Mouse (Mus musculus) intestine, postnatal 0 days (tissue): ENCODE measurements around the gene Rab11fip3. TPM values are rescaled to one million over a fixed set of nuclear protein-coding genes. Genes with fewer than 3 reads are reported as not detected.

ENCODE experiments used
- ATAC-seq: fragments of 200-750 bp; cut with Nextera tagmentation; 2 replicates; pipeline ENCODE4 v1.8.0; 2017; ENCODE audit warnings: mild to moderate bottlenecking, moderate TSS enrichment, moderate library complexity
- H3K27ac ChIP-seq: fragments of 300-500 bp; sonication (generic); 2 replicates; pipeline ENCODE4 v1.5.1; 2014; ENCODE audit warnings: mild to moderate bottlenecking, low read depth, low read length, moderate library complexity
- H3K27me3 ChIP-seq: fragments of 300-500 bp; sonication (generic); replicated peaks from 2 replicates; pipeline ENCODE4 v1.6.1; 2014; ENCODE audit warnings: low read length, mixed read lengths; ENCODE audit not compliant: control insufficient read depth, insufficient read depth
- H3K36me3 ChIP-seq: fragments of 300-500 bp; sonication (generic); 2 replicates; pipeline ENCODE4 v1.6.1; 2014; ENCODE audit warnings: mild to moderate bottlenecking, moderate library complexity; ENCODE audit not compliant: control insufficient read depth, insufficient read depth
- H3K4me1 ChIP-seq: fragments of 300-500 bp; sonication (generic); replicated peaks from 2 replicates; pipeline ENCODE4 v1.6.1; 2014; ENCODE audit warnings: antibody characterized with exemption, low read length, mixed read lengths; ENCODE audit not compliant: control insufficient read depth, insufficient read depth
- H3K4me2 ChIP-seq: fragments of 300-500 bp; sonication (generic); replicated peaks from 2 replicates; pipeline ENCODE4 v1.6.1; 2014; ENCODE audit warnings: low read depth, mild to moderate bottlenecking, moderate library complexity
- H3K4me3 ChIP-seq: fragments of 300-500 bp; sonication (generic); 2 replicates; pipeline ENCODE4 v1.5.1; 2014; ENCODE audit warnings: low read depth, low read length
- H3K9ac ChIP-seq: fragments of 300-500 bp; sonication (generic); 2 replicates; pipeline ENCODE4 v1.6.1; 2014; ENCODE audit warnings: mild to moderate bottlenecking, low read depth, low read length
- H3K9me3 ChIP-seq: fragments of 300-500 bp; sonication (generic); 2 replicates; pipeline ENCODE4 v1.6.1; 2016; ENCODE audit warnings: mixed run types; ENCODE audit not compliant: control insufficient read depth
- CTCF ChIP-seq: sonication (generic); IDR thresholded peaks from 2 replicates; pipeline ENCODE4 v1.5.1; 2016; ENCODE audit warnings: low read depth, mild to moderate bottlenecking, control low read depth, antibody characterized with exemption, moderate library complexity
- WGBS: fragments of 180-500 bp; shearing (Covaris S2); extraction: QIAGEN DNeasy Blood & Tissue Kit; methylation state at CpG from one replicate; pipeline ENCODE4 v1.1.7; 2014; 5-methylcytosine and 5-hydroxymethylcytosine counted together
- polyA plus RNA-seq: library from polyadenylated mRNA; unstranded; fragments of >200 nt; fragmentation: Nextera tagmentation; extraction: Ambion mirVana; gene quantifications from 2 replicates; pipeline ENCODE4 v1.2.1, GENCODE M21; 2015

The Rab11fip3 gene
- polyA plus RNA-seq, 1 experiment from 2014 or later = 32.3 TPM

DNA sequence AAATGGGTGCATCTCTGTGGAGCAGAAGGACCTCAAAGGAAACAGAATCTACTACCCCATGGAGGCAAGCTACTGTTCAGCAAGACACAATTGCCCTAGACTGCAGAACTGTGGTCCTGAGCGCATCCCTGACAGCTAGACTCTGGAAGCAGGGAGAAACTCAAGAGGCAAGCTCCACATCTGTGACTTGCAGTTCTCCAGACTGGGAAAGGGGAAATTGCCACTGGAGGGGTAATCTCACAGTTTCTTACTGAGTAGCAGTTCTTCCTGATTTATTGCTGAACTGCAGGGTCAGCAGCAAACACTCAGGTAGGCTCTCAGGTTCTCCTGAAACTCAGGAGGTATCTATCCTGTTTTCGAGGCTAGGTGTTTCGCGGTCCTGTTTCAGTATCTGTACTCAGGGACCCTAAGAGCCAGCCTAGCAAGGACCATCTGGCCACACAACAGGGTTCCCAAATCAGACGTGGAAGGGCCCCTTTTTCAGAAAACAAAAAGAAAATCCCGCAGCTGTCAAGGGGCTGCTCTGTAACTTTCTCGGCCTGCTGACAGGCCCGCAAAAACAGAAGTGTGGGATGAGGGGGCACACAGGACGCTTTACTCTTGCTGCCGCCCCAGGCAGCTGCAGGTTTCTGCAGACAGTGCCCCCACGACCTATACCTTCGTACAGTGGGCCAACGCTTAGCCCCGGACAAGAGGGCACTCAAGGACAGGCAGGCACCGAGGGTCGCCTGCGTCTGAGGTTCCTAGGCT lies 84.6 kb downstream of the Rab11fip3 start:
- H3K4me2 ChIP-seq = peak overlapping the region; percentile 90
- no peak for ATAC-seq
- peak overlapping the region; percentile 91 for H3K27ac ChIP-seq
- peaks cover 9% of the 10 kb centered on the region; the same call in 1 of the 2 replicates for H3K4me1 ChIP-seq
- H3K9me3 ChIP-seq = no peaks in the 10 kb centered on the region
- peak overlapping the region; percentile 87 for H3K4me3 ChIP-seq
- H3K27me3 ChIP-seq = no peaks in the 10 kb centered on the region
- peak overlapping the region; percentile 90 for H3K9ac ChIP-seq
- 8% methylated on average over 17 of the region's 17 CpGs for WGBS
- H3K36me3 ChIP-seq = peaks cover 11% of the 10 kb centered on the region; the same call in 1 of the 2 replicates
- no peak for TF ChIP-seq CTCF

DNA sequence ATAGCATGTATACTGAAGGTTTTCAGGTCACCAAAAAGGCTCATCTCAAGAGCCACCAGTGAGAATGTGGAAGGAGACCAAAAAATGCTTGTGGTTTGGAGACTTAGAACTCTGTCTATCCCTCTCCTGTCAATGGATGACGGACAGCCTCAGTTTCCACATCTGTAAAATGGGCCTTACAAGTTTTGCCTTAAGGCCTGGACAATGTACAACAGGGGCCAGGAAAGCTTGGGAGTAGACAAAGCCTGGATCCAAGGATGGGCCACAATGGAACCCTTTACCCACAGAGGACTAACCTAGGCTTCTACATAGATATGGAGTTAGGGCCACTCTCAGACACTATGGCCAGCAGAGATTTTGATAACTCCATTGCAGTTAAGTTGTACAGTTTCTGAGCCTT lies 85.3 kb downstream of the Rab11fip3 start:
- H3K4me2 ChIP-seq = peak overlapping the region; percentile 90
- peak overlapping the region; percentile 91; the same call in 1 of the 2 replicates for H3K27ac ChIP-seq
- peak overlapping the region; percentile 87; the same call in 1 of the 2 replicates for H3K4me3 ChIP-seq
- 94% methylated on average over 1 of the region's 1 CpGs for WGBS
- no peak overlapping the region; the same call in 1 of the 2 replicates for H3K9ac ChIP-seq
- no peaks in the 10 kb centered on the region for H3K9me3 ChIP-seq
- peaks cover 5% of the 10 kb centered on the region; the same call in 1 of the 2 replicates for H3K36me3 ChIP-seq
- TF ChIP-seq CTCF = no peak
- no peaks in the 10 kb centered on the region for H3K27me3 ChIP-seq
- ATAC-seq = no peak
- H3K4me1 ChIP-seq = peaks cover 14% of the 10 kb centered on the region; the same call in 1 of the 2 replicates

DNA sequence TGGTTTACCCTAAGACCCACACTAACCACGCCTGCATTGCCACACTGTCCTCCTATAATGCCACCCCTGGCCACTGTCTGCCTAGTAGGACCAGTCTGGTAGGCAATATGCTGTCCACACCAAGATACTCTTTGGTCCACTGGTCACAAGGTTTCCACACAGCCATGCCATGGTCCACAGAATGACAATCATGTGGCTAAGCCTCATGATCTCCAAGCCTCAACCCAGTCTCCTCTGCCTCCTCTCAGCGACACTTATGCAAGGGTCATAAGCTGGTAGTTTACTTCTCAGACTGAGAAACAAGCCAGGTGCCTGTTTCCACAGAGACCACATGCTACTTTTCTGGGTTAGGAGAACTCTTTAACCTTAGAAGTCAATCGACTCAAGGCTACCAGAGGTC lies 86.4 kb downstream of the Rab11fip3 start:
- ATAC-seq = peak; percentile 10; the same call in 1 of the 2 replicates
- 64% methylated on average over 3 of the region's 3 CpGs for WGBS
- H3K4me2 ChIP-seq = no peak overlapping the region
- no peaks in the 10 kb centered on the region for H3K27me3 ChIP-seq
- peaks cover 16% of the 10 kb centered on the region; the same call in 1 of the 2 replicates for H3K4me1 ChIP-seq
- H3K4me3 ChIP-seq = no peak overlapping the region
- TF ChIP-seq CTCF = no peak
- no peaks in the 10 kb centered on the region for H3K9me3 ChIP-seq
- H3K9ac ChIP-seq = no peak overlapping the region
- H3K36me3 ChIP-seq = no peaks in the 10 kb centered on the region
- H3K27ac ChIP-seq = peak overlapping the region; percentile 22

DNA sequence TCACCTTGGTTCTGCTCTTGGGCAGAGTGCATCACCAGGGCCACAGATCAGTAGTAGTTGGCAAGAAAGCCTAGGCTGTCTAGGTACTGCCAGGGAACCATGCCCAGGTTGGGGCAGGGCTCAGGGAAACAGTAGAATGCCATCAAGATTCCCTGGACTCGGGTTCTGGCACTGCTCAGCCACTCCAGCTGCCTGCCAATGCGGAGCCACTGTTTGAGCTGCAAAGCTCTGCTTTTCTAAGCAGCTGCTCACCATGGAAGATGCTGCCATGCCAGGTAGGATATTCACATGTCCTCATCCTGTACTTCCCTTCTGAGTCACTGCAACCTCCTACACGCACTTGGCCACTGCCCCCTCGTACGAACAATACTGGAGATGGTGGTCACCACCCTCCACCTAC lies 88.5 kb downstream of the Rab11fip3 start:
- Histone ChIP-seq H3K36me3 (peaks cover 3% of the 10 kb centered on the region; the same call in 1 of the 2 replicates), H3K27me3 (no peaks in the 10 kb centered on the region), H3K9me3 (no peaks in the 10 kb centered on the region), H3K27ac (peak overlapping the region; percentile 87), H3K4me3 (no peak overlapping the region), H3K4me1 (peaks cover 16% of the 10 kb centered on the region; the same call in 1 of the 2 replicates), H3K9ac (no peak overlapping the region), H3K4me2 (no peak overlapping the region; the same call in 1 of the 2 replicates)
- ATAC-seq = no peak
- 81% methylated on average over 5 of the region's 5 CpGs for WGBS
- TF ChIP-seq CTCF = no peak

DNA sequence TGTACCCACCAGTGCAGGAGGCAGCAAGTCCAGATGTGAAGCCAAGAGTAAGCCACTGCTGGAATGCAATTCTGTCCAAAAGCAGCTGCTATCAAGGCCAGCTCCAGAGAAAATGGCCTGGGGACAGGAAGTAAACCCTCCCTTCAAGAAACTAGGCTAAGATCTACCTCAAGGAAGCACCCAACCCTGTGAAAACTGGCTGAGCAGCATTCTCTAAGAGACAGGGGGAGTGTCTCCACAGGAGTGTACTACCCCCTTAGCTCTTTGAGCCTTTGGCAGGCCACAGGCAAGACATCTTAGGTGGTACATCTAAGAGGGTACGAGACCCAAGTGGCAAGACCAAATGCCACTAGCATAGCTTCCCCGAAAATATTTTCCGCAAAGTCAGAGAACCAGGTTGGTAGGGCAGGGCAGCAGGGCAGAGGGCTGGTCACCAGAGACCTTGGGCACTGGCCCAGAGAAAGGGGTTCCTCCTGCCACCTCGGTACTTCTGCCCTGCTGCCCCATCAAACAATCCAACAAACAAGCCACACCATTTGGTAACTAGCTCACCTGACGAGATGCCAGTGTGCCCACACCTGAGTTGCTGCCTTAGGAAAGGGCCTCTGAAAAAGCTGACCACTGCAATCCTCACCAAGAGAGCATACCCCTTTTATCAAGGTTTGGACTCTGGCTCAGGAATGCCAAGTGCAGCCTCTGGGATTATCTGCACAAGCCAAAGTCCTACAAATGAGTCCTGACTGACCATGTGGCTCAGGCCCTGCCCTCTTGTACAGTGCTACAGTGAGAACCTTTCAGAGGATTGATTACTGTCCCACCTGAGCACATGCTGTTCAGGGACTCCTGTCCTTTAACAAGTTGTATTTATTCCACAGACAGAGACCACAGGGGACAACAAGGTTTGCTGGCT lies 89.3 kb downstream of the Rab11fip3 start:
- peaks cover 3% of the 10 kb centered on the region; the same call in 1 of the 2 replicates for H3K36me3 ChIP-seq
- peak overlapping the region; percentile 47 for H3K4me2 ChIP-seq
- H3K4me3 ChIP-seq = no peak overlapping the region
- no peaks in the 10 kb centered on the region for H3K27me3 ChIP-seq
- H3K9ac ChIP-seq = 0 out of 2 replicates have a peak overlapping the region, but pooled peaks have one; percentile 5
- WGBS = 67% methylated on average over 5 of the region's 5 CpGs
- TF ChIP-seq CTCF = no peak
- peaks cover 16% of the 10 kb centered on the region; the same call in 1 of the 2 replicates for H3K4me1 ChIP-seq
- H3K9me3 ChIP-seq = no peaks in the 10 kb centered on the region
- ATAC-seq = peak; percentile 79
- peak overlapping the region; percentile 87 for H3K27ac ChIP-seq
